Mouse (Mus musculus) C2C12 (cell line): ENCODE data around the gene Arhgap4. TPM values are rescaled to one million over a fixed set of nuclear protein-coding genes. Genes with fewer than 3 reads are reported as not detected.

ENCODE experiments used
- H3K27me3 ChIP-seq: one replicate; pipeline ENCODE4 v1.6.1; 2011; ENCODE audit not compliant: control insufficient read depth, insufficient read depth, insufficient read length
- H3K36me3 ChIP-seq: one replicate; pipeline ENCODE4 v1.6.1; 2011; ENCODE audit not compliant: control insufficient read depth, insufficient read depth
- H3K4me3 ChIP-seq: one replicate; pipeline ENCODE4 v1.5.1; 2011; ENCODE audit warnings: mild to moderate bottlenecking, control low read depth; ENCODE audit not compliant: poor library complexity, insufficient read depth, severe bottlenecking
- H3K79me2 ChIP-seq: one replicate; pipeline ENCODE4 v1.6.1; 2011; ENCODE audit not compliant: control insufficient read depth, insufficient read depth
- H3K79me3 ChIP-seq: one replicate; pipeline ENCODE4 v1.6.1; 2011; ENCODE audit warnings: low read depth, control low read depth
- H3ac ChIP-seq: one replicate; pipeline ENCODE3; 2011; ENCODE audit warnings: low read depth; ENCODE audit not compliant: control insufficient read depth, insufficient read length
- CEBPB ChIP-seq: IDR thresholded peaks from one replicate; pipeline ENCODE4 v1.6.1; 2011; ENCODE audit warnings: low read depth, mild to moderate bottlenecking, control low read depth, moderate library complexity
- CTCF ChIP-seq: IDR thresholded peaks from one replicate; pipeline ENCODE4 v1.5.1; 2011; ENCODE audit not compliant: control insufficient read depth, insufficient read depth, insufficient read length
- FOSL1 ChIP-seq: IDR thresholded peaks from one replicate; pipeline ENCODE4 v1.8.0; 2011; ENCODE audit warnings: mild to moderate bottlenecking, low read length; ENCODE audit not compliant: poor library complexity, insufficient read depth, severe bottlenecking
- MAX ChIP-seq: IDR thresholded peaks from one replicate; pipeline ENCODE4 v1.6.1; 2011; ENCODE audit warnings: mild to moderate bottlenecking, control low read depth
- MYOD1 ChIP-seq: IDR thresholded peaks from one replicate; pipeline ENCODE4 v1.6.1; 2011; ENCODE audit warnings: low read depth; ENCODE audit not compliant: control insufficient read depth, insufficient read length
- MYOG ChIP-seq: IDR thresholded peaks from one replicate; pipeline ENCODE4 v1.6.1; 2011; ENCODE audit not compliant: control insufficient read depth, insufficient read length; ENCODE audit errors: extremely low read depth
- USF1 ChIP-seq: IDR thresholded peaks from one replicate; pipeline ENCODE4 v1.6.1; 2011; ENCODE audit warnings: low read depth, mild to moderate bottlenecking, control low read depth, moderate library complexity
- polyA plus RNA-seq: library from polyadenylated mRNA; unstranded; fragments of >200 nt; fragmentation: generic; extraction: Trizol; gene quantifications from one replicate; pipeline ENCODE4 v1.2.1, GENCODE M21; 2012; ENCODE audit warnings: missing spikeins

The Arhgap4 gene
- polyA plus RNA-seq, 1 experiment = 0.23 TPM

DNA sequence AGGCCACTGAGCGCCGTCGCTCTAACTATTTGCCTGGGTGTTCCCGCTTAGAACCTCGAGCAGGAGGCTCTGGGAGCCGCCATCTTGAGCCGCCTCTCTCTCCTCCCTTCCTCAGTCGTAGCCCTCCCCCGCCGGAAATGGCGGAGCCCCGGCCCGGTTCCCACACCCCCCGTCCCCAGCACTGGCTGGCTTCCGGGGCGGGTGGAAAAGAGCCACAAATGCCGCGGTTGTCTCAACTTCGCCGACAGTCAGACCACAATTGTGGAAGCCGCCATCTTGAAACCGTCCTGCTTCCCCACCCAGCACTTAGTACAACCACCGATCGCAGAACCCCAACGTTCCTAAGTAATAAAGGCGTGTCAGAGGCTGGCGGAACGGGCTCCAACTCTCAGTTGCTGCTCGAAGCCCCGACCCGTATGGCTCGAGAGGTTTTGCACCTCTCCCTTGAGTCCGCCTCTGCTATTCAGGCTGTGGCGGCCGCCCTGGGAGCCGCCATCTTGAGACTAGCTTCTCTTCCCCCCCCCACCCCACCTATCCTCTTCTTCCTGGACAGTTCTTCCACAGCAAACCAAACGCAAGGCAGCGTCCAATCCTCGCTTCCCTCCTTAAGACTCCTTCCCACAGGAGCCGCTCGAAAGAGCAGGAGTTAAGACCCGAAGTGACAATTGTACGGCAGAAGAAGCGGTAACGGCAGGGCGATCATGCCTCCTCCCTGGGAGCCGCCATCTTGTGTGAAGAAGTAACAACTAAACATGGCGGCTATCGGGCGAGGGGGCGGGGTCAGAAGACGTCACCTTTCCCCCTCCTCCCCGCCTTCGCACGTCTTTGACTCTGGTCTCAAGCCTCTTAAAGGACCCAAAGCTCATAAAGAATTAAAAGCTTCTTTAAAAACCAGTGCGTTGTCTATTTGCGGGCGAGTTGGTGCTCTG is 44.8 kb upstream of the Arhgap4 start, which contains the start of gene Hcfc1:
Gene Hcfc1, minus strand, starts transcription at position 110 of the 929 bp plus-strand sequence.
- TF ChIP-seq FOSL1 (no peak), MAX (no peak), MYOD1 (no peak), USF1 (no peak), MYOG (no peak), CTCF (no peak), CEBPB (no peak)
- H3K4me3 ChIP-seq = peak within 1 kb of the TSS; percentile 61
- peaks cover 22% of the 10 kb centered on the region for H3K36me3 ChIP-seq
- peak within 1 kb of the TSS; percentile 98 for H3ac ChIP-seq
- no peaks in the 10 kb centered on the region for H3K27me3 ChIP-seq
- H3K79me2 ChIP-seq = peaks cover 52% of the 10 kb centered on the region
- peaks cover 42% of the 10 kb centered on the region for H3K79me3 ChIP-seq

DNA sequence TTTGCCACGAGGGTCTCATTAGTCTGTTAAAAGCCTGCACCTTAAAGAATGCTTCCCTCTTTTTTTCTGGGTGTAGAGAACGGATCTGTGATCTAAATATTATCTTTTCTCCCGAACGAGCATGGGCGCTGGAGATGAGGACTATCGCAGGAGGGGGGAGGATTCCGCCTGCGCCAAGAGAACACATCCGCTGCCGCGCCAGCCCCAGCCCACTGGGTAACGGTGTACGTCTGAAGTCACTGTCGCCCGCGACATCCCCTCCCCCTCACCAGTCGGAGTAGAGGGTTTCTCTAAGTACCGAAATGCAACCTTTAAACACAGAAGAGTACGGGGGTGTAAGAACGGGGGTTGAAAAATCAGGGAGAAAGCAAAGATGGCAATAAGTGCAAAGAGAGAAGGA is 43.6 kb upstream of the Arhgap4 start:
- H3K36me3 ChIP-seq = peaks cover 34% of the 10 kb centered on the region
- H3K27me3 ChIP-seq = no peaks in the 10 kb centered on the region
- peaks cover 53% of the 10 kb centered on the region for H3K79me3 ChIP-seq
- peaks cover 64% of the 10 kb centered on the region for H3K79me2 ChIP-seq
- peak overlapping the region; percentile 93 for H3ac ChIP-seq
- TF ChIP-seq MYOG (no peak), CTCF (no peak), CEBPB (no peak), MYOD1 (no peak), FOSL1 (no peak), MAX (no peak), USF1 (no peak)
- peak overlapping the region; percentile 61 for H3K4me3 ChIP-seq

DNA sequence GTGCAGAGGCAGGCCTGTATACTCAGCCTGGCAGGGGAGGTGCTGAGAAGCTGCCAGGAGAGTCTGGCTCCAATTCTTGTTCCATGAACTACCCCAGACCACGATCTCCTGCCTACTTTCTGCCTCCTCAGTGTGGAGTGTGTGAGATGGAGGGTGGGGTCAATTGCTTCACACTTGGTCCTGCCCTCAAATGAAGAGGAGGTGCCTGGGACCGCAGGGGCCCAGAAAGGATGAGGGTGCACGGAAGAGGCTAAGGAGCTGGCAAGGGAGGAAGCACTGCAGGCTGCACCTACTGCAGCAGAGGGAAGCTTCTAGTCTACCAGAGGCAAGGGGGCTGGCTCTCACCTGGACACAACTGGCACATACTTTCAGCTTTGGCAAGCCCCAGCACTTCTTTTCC is 42.7 kb upstream of the Arhgap4 start:
- Histone ChIP-seq H3K4me3 (peak overlapping the region; percentile 61), H3K79me2 (peaks cover 72% of the 10 kb centered on the region), H3K36me3 (peaks cover 44% of the 10 kb centered on the region), H3K27me3 (no peaks in the 10 kb centered on the region), H3K79me3 (peaks cover 61% of the 10 kb centered on the region), H3ac (peak overlapping the region; percentile 63)
- TF ChIP-seq MYOG = no peak
- no peak for TF ChIP-seq USF1
- no peak for TF ChIP-seq CEBPB
- TF ChIP-seq FOSL1 = no peak
- no peak for TF ChIP-seq CTCF
- TF ChIP-seq MAX = no peak
- TF ChIP-seq MYOD1 = no peak

DNA sequence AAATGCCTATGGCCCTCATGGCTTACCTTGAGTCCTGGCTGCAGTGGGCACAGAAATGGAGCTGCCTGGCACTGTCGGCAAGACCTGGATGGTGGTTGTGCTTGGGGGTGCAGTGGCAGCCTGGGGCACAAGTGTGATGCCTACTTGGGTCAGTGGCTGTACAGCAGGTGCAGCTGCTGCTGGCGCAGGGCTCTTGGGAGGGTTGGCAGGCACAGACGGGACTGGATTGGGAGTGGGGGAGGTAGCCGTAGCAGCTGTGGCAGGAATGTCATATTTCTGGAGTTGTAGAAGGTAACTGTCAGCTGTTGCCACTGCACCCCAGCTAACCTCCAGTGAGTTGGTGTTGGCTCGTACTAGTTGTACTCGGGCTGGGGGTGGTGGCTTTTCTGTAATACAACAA is 33.3 kb upstream of the Arhgap4 start:
- H3K36me3 ChIP-seq = peaks cover 73% of the 10 kb centered on the region
- H3K27me3 ChIP-seq = no peaks in the 10 kb centered on the region
- H3K79me3 ChIP-seq = peaks cover 6% of the 10 kb centered on the region
- no peak for TF ChIP-seq CTCF
- no peak for TF ChIP-seq FOSL1
- TF ChIP-seq MYOG = no peak
- TF ChIP-seq MYOD1 = no peak
- TF ChIP-seq USF1 = no peak
- TF ChIP-seq CEBPB = no peak
- no peak for TF ChIP-seq MAX
- H3K4me3 ChIP-seq = no peak overlapping the region
- H3K79me2 ChIP-seq = peaks cover 21% of the 10 kb centered on the region
- H3ac ChIP-seq = no peak overlapping the region

DNA sequence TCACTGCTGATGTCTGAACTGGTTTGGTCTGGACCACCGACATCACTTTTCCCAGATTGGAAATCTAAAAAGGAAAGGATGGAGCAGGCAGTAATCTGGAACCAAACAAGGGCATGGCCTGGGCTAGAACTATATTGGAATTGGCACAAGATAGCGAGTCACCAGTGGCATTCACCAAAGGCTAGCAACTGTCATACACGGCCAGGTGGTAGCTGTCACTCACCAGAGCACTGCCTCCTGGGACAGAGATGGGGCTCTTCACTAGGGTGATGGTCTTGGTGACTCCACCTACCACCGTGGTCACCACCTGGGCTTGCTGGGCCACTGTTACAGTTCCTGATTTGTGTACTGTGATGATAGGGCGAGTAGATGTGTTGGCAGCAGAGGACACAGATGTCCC is 30.9 kb upstream of the Arhgap4 start:
- Histone ChIP-seq H3K36me3 (peaks cover 62% of the 10 kb centered on the region), H3K27me3 (no peaks in the 10 kb centered on the region), H3K4me3 (no peak overlapping the region), H3K79me2 (no peaks in the 10 kb centered on the region), H3ac (no peak overlapping the region), H3K79me3 (no peaks in the 10 kb centered on the region)
- TF ChIP-seq MAX (no peak), MYOG (no peak), CTCF (no peak), USF1 (no peak), MYOD1 (no peak), CEBPB (no peak), FOSL1 (no peak)
